Mouse (Mus musculus) hindbrain, embryonic 10.5 days (tissue): ENCODE results near the gene Ugt1a8. TPM values are rescaled to one million over a fixed set of nuclear protein-coding genes. Genes with fewer than 3 reads are reported as not detected.
"Not testable (repeated sequence)": the region's sequence is repeated elsewhere in the genome, so short reads cannot be mapped to it uniquely, and the experiment has no call there.

ENCODE experiments used
- DNase-seq: peaks from one replicate; pipeline ENCODE4 v3.0.0-alpha.2; 2017; ENCODE audit warnings: low spot score
- H3K27ac ChIP-seq: fragments of 300-500 bp; sonication (generic); 2 replicates; pipeline ENCODE4 v1.5.1; 2016; ENCODE audit warnings: mild to moderate bottlenecking, moderate library complexity
- H3K27me3 ChIP-seq: fragments of 300-500 bp; sonication (generic); 2 replicates; pipeline ENCODE4 v1.6.1; 2016; ENCODE audit warnings: mild to moderate bottlenecking; ENCODE audit not compliant: poor library complexity, insufficient read depth, severe bottlenecking
- H3K36me3 ChIP-seq: fragments of 300-500 bp; sonication (generic); 2 replicates; pipeline ENCODE4 v1.6.1; 2016; ENCODE audit warnings: mild to moderate bottlenecking, moderate library complexity
- H3K4me1 ChIP-seq: fragments of 300-500 bp; sonication (generic); replicated peaks from 2 replicates; pipeline ENCODE4 v1.6.1; 2016; ENCODE audit warnings: mild to moderate bottlenecking
- H3K4me3 ChIP-seq: fragments of 300-500 bp; sonication (generic); 2 replicates; pipeline ENCODE4 v1.5.1; 2016; ENCODE audit warnings: mild to moderate bottlenecking, moderate library complexity
- H3K9me3 ChIP-seq: fragments of 300-500 bp; sonication (generic); 2 replicates; pipeline ENCODE4 v1.6.1; 2016; ENCODE audit warnings: mild to moderate bottlenecking, moderate library complexity
- WGBS: fragments of 180-500 bp; shearing (Covaris S2); methylation state at CpG from one replicate; pipeline ENCODE4 v1.1.7; 2016; 5-methylcytosine and 5-hydroxymethylcytosine counted together
- polyA plus RNA-seq: library from polyadenylated mRNA; unstranded; fragments of >200 nt; fragmentation: Nextera tagmentation; extraction: Ambion mirVana; gene quantifications from 2 replicates; pipeline ENCODE4 v1.2.1, GENCODE M21; 2016

Ugt1a8 gene
- polyA plus RNA-seq, 1 experiment from 2014 or later, result not detected

DNA sequence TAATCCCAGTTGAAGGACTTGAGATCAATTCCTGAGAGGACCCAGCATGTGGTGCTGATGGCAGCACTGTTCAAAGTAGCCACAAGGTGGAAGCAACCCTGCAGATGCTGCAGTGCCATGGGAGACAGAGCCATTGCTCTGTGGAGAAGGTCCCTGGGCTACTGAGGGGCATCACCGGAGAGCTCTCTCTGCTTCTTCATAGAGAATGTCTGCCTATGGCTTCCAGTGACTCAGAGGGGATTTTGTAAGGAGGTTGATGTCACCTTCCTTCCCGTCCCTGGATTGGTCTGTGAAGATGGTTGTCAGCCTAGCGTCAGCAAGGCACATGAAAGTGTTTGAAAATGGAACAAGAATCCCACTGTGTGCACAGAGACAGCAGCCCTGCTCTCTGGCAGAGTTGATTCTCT, 6.7 kb downstream of the Ugt1a8 start:
- not testable (repeated sequence) for H3K36me3 ChIP-seq, H3K27me3 ChIP-seq, H3K4me3 ChIP-seq, DNase-seq, H3K27ac ChIP-seq, H3K4me1 ChIP-seq, H3K9me3 ChIP-seq
- WGBS, result 77% methylated on average over 3 of the region's 3 CpGs

DNA sequence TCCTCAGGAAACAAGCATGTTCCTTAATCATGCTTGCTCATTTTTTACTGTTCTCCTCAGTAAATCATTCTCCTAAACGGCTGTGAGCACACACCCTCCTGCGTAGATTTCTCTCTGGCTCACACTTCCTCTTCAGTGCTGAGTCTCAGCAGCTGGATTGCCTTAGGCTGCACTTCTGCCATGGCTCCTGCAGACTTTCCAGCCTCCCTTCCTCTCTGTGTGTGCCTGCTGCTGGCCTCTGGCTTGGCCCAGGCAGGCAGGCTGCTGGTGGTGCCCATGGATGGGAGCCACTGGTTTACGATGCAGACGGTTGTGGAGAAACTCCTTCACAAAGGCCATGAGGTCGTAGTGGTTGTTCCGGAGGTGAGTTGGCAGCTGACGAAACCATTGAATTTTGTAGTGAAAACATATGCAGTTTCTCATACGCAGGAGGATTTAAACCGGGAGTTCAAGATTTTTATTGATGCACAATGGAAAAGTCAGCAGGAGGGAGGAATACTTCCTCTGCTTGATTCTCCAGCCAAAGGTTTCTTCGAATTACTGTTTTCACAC, 7.4 kb downstream of the Ugt1a8 start, which contains the start of gene Ugt1a7c:
TSS of gene Ugt1a7c (plus strand) at position 122 of the 552 bp plus-strand sequence.
- Histone ChIP-seq H3K36me3 (no peaks in the 10 kb centered on the region), H3K4me3 (no peak within 1 kb of the TSS), H3K27me3 (no peaks in the 10 kb centered on the region), H3K4me1 (no peaks in the 10 kb centered on the region), H3K27ac (peak within 1 kb of the TSS; percentile 35; the same call in 1 of the 2 replicates), H3K9me3 (no peaks in the 10 kb centered on the region)
- DNase-seq, result peak; percentile 8
- WGBS, result 69% methylated on average over 10 of the region's 10 CpGs

DNA sequence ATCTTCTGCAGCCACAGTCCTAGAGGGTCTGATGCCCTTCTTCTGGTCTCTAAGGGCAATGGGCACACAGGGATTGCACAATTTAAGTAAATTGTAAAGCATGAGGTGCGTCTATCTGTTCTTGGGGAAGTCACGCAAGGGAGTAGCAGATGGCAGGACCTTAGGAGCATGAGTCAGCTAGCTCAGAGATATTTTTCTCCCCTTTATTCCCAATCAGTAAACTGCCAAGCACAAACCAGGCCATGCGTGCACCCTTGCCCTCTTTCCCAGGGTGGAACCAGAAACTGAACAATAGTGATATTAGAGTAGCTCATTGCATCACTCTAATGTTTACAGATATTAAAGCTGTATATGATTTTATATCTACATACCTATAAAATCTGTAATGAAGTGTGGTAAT, 10.9 kb downstream of the Ugt1a8 start:
- WGBS, result 90% methylated on average over 3 of the region's 3 CpGs
- not testable (repeated sequence) for H3K36me3 ChIP-seq, DNase-seq

DNA sequence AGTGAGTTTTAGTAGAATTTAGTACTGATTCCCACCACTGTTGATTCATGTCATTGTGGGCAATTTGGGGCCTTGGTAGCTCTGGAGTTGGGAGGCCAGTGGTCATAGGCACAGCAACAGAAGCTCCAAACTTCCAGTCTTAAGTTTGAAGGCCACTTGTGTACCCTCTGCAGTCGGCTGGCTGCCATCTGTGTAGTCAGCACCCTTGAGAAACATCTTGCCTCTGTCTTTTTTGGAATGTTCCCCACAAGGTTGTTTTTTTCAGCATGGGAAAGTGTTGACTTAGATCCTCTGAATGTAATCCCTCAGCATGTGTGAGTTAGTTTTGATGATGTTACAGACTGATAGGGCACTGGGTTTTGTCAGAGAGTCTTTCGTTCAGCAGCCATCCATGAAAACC, 12.1 kb downstream of the Ugt1a8 start:
- not testable (repeated sequence) for H3K27me3 ChIP-seq, H3K27ac ChIP-seq, H3K36me3 ChIP-seq, DNase-seq, H3K4me1 ChIP-seq, H3K9me3 ChIP-seq, H3K4me3 ChIP-seq
- 84% methylated on average over 2 of the region's 2 CpGs for WGBS

More for the DNA sequence above, 10.9 kb downstream of the Ugt1a8 start:
- not testable (repeated sequence) for H3K9me3 ChIP-seq, H3K4me3 ChIP-seq, H3K27ac ChIP-seq, H3K4me1 ChIP-seq, H3K27me3 ChIP-seq

DNA sequence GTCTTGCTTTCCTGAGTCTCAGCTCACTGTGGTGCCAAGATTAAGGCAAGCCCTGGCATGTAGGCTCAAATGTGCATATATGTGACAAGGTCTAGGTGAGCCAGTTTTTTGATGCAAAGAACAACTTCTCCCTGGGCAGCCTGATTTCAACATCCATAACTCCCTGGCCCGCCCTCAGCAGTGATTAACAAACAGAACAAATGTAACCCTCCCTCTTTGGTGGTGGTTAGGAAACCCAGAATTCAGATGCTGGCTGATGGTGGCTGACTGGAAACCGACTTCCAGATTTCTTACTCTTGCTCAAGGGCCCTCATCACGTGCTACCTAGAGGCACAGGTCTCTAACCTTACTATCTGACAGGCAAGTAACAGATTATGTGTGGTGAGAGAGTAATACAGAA, 15.4 kb downstream of the Ugt1a8 start, which contains the start of gene Ugt1a6b:
TSS of gene Ugt1a6b (plus strand) at position 234 of the 400 bp plus-strand sequence.
- not testable (repeated sequence) for H3K36me3 ChIP-seq, H3K27ac ChIP-seq, H3K4me3 ChIP-seq, H3K9me3 ChIP-seq, DNase-seq, H3K27me3 ChIP-seq, H3K4me1 ChIP-seq
- 79% methylated on average over 3 of the region's 3 CpGs for WGBS

DNA sequence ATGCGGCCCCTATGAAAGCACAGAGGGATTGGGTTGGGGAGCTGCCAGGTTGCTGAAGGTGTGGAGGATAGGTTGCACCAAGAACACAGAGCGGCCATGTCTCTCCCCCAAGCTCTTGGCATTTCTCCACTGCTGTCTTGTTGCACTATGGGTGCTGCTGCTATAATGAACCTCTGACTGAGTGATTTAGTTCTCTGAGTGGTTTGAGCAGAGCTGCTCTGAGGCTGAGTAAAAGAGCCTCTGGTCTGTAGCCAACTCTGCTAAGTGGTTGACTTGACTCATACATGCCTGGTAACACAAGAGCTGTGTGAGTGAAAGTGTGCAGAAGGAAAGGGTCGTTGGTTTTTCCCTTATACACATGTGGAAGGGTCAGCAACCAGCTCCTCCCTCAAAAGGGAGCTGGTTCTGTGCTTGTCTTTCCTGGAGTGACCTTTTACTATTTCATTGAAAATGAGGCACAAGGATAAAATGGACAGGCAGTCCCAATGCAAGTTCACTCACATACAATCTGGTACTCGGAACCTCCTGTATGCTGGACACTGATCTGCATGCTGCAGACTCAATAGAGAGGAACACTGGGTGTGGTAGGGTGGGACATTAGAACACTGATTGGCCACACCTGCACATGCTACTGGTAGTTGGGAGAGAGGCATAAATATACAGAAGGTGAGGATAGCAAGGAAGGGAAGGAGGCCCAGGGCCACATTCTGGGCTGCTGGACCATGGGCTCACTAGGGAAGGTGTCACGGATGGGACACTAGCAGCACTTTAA, 16.3 kb downstream of the Ugt1a8 start:
- H3K4me3 ChIP-seq, H3K4me1 ChIP-seq, H3K36me3 ChIP-seq, H3K27me3 ChIP-seq, DNase-seq, H3K27ac ChIP-seq, H3K9me3 ChIP-seq: not testable (repeated sequence)
- 90% methylated on average over 5 of the region's 5 CpGs for WGBS

DNA sequence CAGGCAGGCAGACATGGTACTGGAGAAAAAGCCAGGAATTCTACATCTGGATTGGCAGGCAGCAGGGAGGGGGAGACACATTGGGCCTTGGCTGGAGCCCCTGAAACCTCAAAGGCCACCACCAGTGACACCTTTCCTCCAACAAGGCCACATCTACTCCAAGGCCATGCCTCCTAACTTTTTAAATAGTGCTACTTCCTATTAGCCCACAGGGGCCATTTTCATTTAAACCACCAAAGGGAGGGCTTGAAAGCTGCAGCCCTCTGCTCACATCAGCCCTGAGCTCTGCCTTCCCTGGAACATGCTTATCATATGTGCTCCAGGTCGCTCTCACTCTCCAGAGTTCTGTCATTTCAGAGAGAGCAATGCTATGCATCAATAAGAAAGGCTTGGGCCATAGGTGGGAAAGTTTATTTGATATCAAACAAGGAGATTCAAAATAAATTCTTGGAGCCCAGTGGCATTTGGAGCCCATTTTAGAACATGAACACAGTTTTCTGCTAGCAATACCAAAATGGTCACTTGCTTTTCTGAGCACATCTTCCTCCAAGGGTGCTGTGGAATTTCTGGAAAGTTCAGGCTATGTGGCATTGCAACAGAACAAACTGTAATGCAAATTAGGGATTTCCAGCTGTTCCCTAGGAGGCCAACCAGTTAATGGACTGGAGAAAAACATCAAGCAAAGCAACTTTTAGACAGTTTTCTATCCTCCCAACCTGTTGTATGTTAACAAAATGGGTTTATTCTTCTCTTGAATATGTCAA, 17.2 kb downstream of the Ugt1a8 start:
- Histone ChIP-seq H3K36me3 (no peaks in the 10 kb centered on the region), H3K27ac (no peak overlapping the region), H3K27me3 (no peaks in the 10 kb centered on the region), H3K4me1 (no peaks in the 10 kb centered on the region), H3K4me3 (no peak overlapping the region), H3K9me3 (no peaks in the 10 kb centered on the region)
- 85% methylated on average over 1 of the region's 1 CpGs for WGBS
- DNase-seq, result no peak

DNA sequence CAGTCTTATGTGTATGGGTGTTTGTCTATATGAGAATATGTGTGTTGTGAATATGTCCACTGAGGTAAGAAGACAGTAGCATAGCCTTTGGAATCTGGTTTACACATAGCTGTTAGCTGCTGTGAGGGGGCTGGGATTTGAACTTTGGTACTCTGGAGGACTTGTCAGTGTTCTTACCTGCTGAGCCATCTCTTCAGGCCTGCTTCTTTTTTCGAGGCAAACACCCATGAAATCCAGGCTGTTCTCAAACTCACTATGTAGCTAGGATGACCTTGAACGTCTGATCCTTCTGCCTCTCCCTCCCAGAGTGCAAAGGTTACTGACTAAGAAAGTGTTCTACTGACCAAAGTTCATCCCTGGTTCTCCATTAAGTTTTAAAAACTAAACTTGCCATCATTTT, 18.0 kb downstream of the Ugt1a8 start:
- Histone ChIP-seq H3K27ac (no peak overlapping the region), H3K9me3 (no peaks in the 10 kb centered on the region), H3K4me3 (no peak overlapping the region), H3K4me1 (no peaks in the 10 kb centered on the region), H3K27me3 (no peaks in the 10 kb centered on the region), H3K36me3 (no peaks in the 10 kb centered on the region)
- DNase-seq, result no peak
- WGBS, result 66% methylated on average over 2 of the region's 2 CpGs

DNA sequence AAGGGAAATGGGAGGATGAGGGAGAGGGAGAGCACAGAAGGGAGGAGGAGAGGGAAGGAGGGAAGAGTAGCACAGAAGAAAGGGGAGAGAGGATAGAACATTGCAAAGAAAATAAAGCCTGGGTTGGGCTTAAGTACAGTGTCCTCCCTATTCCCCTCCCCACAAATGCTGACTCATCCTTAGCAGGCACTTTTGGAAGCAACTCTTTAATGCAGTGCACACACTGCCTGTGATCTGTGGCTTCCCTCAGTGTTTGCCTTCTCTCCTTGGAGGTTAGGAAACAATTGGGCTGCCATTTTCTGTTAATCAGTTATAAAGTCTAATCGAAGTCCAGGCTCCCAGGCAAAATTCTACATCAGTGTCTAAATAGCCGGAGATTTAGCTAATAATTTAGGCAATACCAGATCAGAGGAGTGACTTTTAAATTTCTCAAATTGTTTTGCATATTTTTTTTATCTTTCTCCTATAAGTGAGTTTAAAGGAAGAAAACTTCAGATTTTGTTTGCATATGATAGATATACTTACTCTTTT, 21.5 kb downstream of the Ugt1a8 start:
- H3K27ac ChIP-seq, H3K4me1 ChIP-seq, H3K27me3 ChIP-seq, H3K4me3 ChIP-seq, H3K9me3 ChIP-seq, DNase-seq, H3K36me3 ChIP-seq: not testable (repeated sequence)
- 85% methylated on average over 2 of the region's 2 CpGs for WGBS

DNA sequence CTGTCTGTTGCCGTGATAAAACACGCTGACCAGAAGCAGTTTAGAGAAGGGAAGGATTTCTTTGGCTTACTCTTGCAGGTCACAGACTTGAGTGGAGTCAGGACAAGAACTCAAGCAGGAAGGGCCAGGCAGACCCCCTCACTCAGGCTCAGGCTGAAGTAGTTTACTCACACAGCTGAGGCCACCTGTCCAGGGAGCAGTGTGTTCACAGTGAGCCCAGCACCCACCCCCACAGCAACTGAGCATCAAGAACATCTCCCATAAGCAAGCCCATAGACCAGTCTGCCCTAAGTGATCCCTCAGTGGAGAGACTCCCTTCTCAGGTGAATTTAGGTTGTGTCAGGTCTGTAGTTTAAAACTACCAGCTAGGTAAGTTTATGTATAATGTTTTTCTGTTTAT, 22.0 kb downstream of the Ugt1a8 start:
- not testable (repeated sequence) for H3K27me3 ChIP-seq, H3K4me3 ChIP-seq, DNase-seq, H3K9me3 ChIP-seq, H3K4me1 ChIP-seq, H3K27ac ChIP-seq, H3K36me3 ChIP-seq
- 83% methylated on average over 2 of the region's 2 CpGs for WGBS

DNA sequence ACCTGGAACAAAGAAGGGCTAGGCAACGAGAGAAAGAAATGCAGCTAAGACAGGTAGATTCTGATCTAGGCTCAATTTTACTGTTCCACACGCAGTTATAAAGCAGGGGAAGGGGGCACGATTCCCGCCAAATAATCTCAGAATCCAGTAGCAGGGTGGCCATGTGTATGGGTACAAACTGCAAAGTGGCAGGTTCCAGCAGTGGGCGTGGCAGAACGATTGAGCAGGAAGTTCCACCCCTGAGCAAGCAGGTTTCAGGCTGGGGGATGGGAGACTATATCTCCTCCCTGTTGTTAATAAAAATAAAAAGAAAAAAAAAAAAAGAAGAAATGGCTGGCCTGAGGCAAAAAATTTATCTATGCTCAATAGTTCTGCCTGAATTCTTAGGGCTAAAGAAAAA, 25.2 kb downstream of the Ugt1a8 start:
- not testable (repeated sequence) for H3K4me3 ChIP-seq, H3K27me3 ChIP-seq
- 95% methylated on average over 6 of the region's 6 CpGs for WGBS

DNA sequence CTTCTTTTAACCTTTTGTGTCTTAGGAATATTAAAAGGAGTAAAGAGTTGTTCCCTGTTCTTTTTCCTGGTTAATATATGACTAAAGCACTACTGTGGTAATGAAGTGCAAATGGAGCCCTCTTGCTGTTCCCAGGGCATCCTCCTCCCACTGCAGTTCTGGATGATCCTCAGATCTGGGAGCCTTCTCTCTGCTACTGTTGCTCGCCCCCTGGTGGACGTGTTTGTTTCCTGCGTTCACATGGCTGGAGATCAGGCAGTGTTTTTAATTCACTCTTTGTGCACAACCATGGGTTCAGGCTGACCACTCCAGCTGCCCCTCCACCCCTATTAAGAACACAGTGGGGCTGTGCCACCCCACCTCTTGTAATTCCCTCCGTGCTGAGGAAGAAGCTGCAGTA, 32.9 kb downstream of the Ugt1a8 start:
- DNase-seq, H3K36me3 ChIP-seq, H3K4me1 ChIP-seq, H3K27me3 ChIP-seq, H3K27ac ChIP-seq, H3K9me3 ChIP-seq, H3K4me3 ChIP-seq: not testable (repeated sequence)
- WGBS, result 12% methylated on average over 4 of the region's 4 CpGs

More for the DNA sequence above, 25.2 kb downstream of the Ugt1a8 start:
- not testable (repeated sequence) for H3K4me1 ChIP-seq, H3K9me3 ChIP-seq, H3K27ac ChIP-seq, DNase-seq, H3K36me3 ChIP-seq

DNA sequence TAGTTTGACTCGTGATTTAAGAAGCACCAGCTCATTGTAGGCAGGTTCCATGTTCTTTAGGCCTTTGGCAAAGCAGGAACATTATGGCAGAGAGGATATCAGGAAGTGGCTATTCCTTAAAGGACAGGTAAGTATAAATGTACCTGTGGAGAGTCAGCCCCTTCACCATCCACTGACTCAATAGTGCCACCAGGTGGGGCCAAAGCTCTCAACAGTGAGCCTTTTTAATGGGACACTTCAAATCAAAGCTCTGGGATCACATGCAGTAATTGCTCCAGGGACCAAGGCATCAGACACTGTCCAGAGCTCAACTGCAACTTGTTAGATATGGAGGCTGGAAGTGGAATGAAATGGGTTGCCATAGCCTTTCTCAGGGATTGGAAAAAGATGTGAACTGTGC, 33.9 kb downstream of the Ugt1a8 start:
- H3K27me3 ChIP-seq, H3K9me3 ChIP-seq, H3K36me3 ChIP-seq, DNase-seq, H3K27ac ChIP-seq, H3K4me3 ChIP-seq, H3K4me1 ChIP-seq: not testable (repeated sequence)
- WGBS, result no CpG with 5 or more reads among the region's 1 CpGs
